Mouse (Mus musculus): ENCODE results near the gene Ndufa8. TPM values are rescaled to one million over a fixed set of nuclear protein-coding genes. Genes with fewer than 3 reads are reported as not detected.

Ndufa8 gene
- polyA plus RNA-seq, 1 experiment from 2014 or later = 308 TPM

DNA sequence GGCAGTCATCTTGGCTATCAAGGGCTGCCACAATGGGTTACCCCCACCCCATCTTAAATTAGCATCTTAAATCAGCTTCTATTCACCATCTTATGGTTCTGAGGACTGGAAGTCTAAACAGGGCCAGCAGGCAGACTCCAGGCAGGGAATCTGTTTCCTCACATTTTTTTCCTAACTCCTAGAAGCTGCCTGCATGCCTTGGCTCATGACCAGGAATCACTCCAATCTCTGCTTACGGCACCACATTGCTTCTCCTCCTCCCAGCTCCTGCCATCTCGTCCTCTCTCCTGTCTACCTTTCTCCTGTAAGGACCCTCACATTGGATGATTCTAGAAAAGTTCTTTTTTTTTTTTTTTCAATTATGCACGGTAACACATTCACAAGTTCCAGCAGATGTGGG is 4.0 kb upstream of the Ndufa8 start:
- ATAC-seq (ENCODE audit: low FRiP score, low TSS enrichment) = no peak
- 75% methylated on average over 3 of the region's 3 CpGs for WGBS
- H3K27ac ChIP-seq (ENCODE audit: low read length) = no peak overlapping the region
- H3K9ac ChIP-seq (replicated peaks; ENCODE audit: low read length) = no peak overlapping the region
- H3K4me2 ChIP-seq (replicated peaks; ENCODE audit: low read depth, low read length) = no peak overlapping the region
- H3K36me3 ChIP-seq (ENCODE audit: insufficient read depth, low read length) = no peaks in the 10 kb centered on the region
- no peaks in the 10 kb centered on the region for H3K27me3 ChIP-seq (ENCODE audit: insufficient read depth, low read length)
- no peak overlapping the region for H3K4me3 ChIP-seq (ENCODE audit: low read length)
- H3K4me1 ChIP-seq (ENCODE audit: insufficient read depth, low read length) = peaks cover 2% of the 10 kb centered on the region
- no peaks in the 10 kb centered on the region for H3K9me3 ChIP-seq (ENCODE audit: low read length)

DNA sequence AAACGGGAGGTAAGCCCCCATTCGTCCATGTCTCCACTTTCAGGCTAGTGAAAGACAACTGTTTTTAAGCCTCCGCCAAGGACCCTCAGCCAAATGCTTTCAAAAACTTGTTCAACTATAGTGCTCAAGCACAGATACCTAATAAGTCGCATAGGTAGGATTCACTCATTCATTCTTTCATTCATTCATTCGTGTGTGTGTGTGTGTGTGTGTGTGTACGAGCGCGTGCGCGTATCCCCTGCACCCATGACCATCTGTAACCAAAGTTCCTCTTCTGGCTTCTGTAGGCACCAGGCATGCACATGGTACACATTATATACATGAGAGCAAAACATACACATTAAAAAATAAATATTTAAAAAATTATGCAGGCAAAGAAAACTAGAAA is 355 bp upstream of the Ndufa8 start:
- Histone ChIP-seq H3K4me3 (ENCODE audit: low read length) (peak overlapping the region; percentile 76), H3K9me3 (ENCODE audit: low read length) (no peaks in the 10 kb centered on the region), H3K9ac (replicated peaks; ENCODE audit: low read length) (peak overlapping the region; percentile 81; the same call in 1 of the 2 replicates), H3K4me1 (ENCODE audit: insufficient read depth, low read length) (peaks cover 9% of the 10 kb centered on the region), H3K36me3 (ENCODE audit: insufficient read depth, low read length) (no peaks in the 10 kb centered on the region), H3K27me3 (ENCODE audit: insufficient read depth, low read length) (no peaks in the 10 kb centered on the region), H3K4me2 (replicated peaks; ENCODE audit: low read depth, low read length) (peak overlapping the region; percentile 64), H3K27ac (ENCODE audit: low read length) (no peak overlapping the region)
- WGBS = 47% methylated on average over 10 of the region's 10 CpGs
- peak; percentile 29; the same call in 1 of the 2 replicates for ATAC-seq (ENCODE audit: low FRiP score, low TSS enrichment)

DNA sequence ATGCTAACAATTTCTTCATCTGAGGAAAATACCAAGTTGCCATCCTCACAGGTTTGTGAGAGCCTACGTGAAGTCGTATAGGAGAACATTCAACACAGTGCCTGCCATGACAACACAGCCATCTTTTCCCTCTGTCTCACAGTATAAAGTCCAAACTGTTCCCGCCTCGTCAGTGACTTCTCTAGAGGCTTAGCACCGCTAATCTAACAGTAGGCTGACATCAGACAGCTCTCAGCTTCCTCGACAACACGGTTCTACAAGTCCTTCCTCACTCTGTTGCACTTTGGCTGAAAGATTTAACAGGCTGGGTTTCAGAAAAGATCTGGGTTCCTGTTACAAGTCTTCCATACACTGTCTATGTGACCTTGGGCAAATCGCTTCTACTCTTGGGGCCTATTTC is 1.0 kb downstream of the Ndufa8 start:
- Histone ChIP-seq H3K4me3 (ENCODE audit: low read length) (peak overlapping the region; percentile 76), H3K9ac (replicated peaks; ENCODE audit: low read length) (peak overlapping the region; percentile 81), H3K9me3 (ENCODE audit: low read length) (no peaks in the 10 kb centered on the region), H3K4me2 (replicated peaks; ENCODE audit: low read depth, low read length) (peak overlapping the region; percentile 64), H3K27ac (ENCODE audit: low read length) (no peak overlapping the region), H3K27me3 (ENCODE audit: insufficient read depth, low read length) (no peaks in the 10 kb centered on the region), H3K36me3 (ENCODE audit: insufficient read depth, low read length) (peaks cover 10% of the 10 kb centered on the region; the same call in 1 of the 2 replicates), H3K4me1 (ENCODE audit: insufficient read depth, low read length) (peaks cover 9% of the 10 kb centered on the region)
- 65% methylated on average over 8 of the region's 8 CpGs for whole genome bisulfite sequencing
- ATAC-seq (ENCODE audit: low FRiP score, low TSS enrichment) = no peak

DNA sequence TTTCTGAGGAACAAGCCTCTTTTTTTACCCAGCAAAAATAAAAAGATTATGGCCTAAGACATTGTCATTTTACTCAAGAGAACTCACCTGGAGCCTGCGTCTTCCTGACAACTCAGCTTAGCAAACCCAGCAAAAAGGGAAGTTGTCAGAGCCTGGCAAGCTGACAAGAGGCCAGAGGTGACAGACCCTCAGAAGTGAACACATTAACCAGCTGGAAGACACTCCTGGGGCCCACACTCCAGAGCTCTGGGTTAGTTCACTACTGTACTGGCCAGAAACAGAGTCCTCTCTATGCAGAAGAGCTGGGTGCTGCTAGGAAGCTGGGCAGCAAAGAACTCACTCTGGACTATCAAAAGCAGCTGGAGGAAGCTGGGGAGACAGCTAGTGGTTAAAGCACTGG is 8.3 kb downstream of the Ndufa8 start:
- Histone ChIP-seq H3K36me3 (ENCODE audit: insufficient read depth, low read length) (peaks cover 43% of the 10 kb centered on the region), H3K4me1 (ENCODE audit: insufficient read depth, low read length) (peaks cover 18% of the 10 kb centered on the region)

DNA sequence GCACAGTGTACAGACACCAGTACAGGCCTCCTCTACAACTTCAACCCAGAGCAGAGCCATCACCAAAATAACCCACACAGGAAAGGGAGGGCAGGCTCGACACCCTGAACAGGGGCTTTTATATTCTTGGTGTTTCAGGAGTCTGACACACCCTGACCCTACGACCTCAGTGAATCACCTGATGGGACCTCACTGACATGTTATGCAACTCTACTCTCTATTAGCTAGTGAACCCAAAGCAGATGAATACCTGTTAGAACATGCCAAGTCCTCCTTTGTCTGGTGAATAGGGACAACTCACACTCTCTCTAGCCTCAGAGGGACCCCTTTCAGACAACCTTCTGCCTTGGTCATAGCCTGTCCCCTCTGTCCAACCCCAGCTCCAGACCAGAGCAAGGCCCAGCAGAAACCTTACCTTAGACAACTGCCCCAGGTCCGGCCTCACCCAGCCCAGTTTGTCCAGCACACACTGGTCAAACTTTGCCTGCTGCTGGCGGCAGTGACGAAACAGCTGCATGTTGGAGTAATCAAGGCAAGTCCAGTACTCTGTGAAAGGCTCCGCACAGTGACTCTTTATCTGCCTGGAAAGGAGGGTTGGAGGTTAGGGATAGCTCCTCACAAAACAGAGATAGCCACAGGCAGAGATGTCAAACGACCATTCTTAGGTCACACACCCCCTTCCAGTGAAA is 9.8 kb downstream of the Ndufa8 start:
- Histone ChIP-seq H3K4me2 (replicated peaks; ENCODE audit: low read depth, low read length) (no peak overlapping the region), H3K9ac (replicated peaks; ENCODE audit: low read length) (no peak overlapping the region), H3K4me1 (ENCODE audit: insufficient read depth, low read length) (peaks cover 24% of the 10 kb centered on the region), H3K27ac (ENCODE audit: low read length) (no peak overlapping the region), H3K4me3 (ENCODE audit: low read length) (no peak overlapping the region), H3K36me3 (ENCODE audit: insufficient read depth, low read length) (peaks cover 46% of the 10 kb centered on the region), H3K9me3 (ENCODE audit: low read length) (no peaks in the 10 kb centered on the region), H3K27me3 (ENCODE audit: insufficient read depth, low read length) (no peaks in the 10 kb centered on the region)
- 88% methylated on average over 7 of the region's 7 CpGs for WGBS
- ATAC-seq (ENCODE audit: low FRiP score, low TSS enrichment) = 0 out of 2 replicates have a peak, but pooled peaks have one; percentile 13

More for the DNA sequence above, 8.3 kb downstream of the Ndufa8 start:
- no peak for ATAC-seq (ENCODE audit: low FRiP score, low TSS enrichment)
- 70% methylated on average over 1 of the region's 1 CpGs for WGBS
- no peaks in the 10 kb centered on the region for H3K9me3 ChIP-seq (ENCODE audit: low read length)
- H3K27me3 ChIP-seq (ENCODE audit: insufficient read depth, low read length) = no peaks in the 10 kb centered on the region
- no peak overlapping the region for H3K27ac ChIP-seq (ENCODE audit: low read length)
- H3K9ac ChIP-seq (replicated peaks; ENCODE audit: low read length) = peak overlapping the region; percentile 4; the same call in 1 of the 2 replicates
- H3K4me2 ChIP-seq (replicated peaks; ENCODE audit: low read depth, low read length) = no peak overlapping the region
- H3K4me3 ChIP-seq (ENCODE audit: low read length) = no peak overlapping the region

DNA sequence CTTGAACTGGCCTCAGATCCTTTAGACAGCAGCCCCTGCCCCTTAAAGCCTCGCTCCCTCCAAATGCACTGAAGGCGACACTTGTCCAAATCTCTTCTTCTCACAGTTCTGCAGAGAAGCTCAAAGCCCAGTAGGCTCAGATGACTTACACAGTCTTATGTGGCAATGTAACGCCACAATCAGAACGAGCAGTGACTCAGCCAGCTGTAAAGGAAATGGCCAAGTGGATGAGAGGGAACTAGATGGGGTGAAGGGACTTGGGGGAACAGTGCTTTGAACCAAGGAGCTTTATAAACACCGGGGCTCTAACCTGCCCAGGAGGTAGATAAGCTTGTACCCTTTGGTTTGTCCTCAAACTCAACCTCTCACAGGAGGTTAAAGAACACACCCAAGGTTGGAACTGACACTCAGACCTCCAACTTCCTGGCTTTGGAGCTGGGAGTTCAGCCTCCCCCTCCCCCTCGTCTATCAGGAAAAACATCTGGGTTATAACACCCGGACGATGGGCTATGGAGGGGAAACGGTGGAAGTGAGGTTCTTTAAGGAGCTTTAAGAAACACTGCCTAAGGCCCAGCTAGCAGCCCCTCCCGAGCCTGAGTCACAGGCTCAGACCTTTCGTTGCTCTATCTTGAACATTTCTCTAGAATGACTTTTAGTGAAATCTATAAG is 13.7 kb downstream of the Ndufa8 start:
- ATAC-seq (ENCODE audit: low FRiP score, low TSS enrichment) = peak; percentile 46; the same call in 1 of the 2 replicates
- Histone ChIP-seq H3K27me3 (ENCODE audit: insufficient read depth, low read length) (no peaks in the 10 kb centered on the region), H3K27ac (ENCODE audit: low read length) (peak overlapping the region; percentile 70)

DNA sequence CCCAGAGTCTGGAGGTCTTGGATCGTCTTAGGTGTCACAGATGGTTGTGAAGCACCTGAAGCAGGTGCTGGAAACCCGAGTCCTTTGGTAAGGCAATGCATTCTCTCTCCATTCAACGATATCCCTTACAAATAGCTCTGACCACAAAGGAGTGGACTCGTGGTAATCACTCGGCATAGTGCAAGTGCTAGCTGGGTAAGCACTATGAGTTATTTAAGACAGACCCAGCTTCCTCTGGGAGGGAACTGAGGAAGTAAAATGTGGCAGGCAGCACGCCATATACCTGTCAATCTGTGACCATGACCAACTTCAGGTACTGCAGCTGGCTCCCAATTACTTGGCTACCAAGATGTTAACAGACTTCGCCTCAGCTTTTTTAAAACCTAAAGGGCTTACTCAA is 14.3 kb downstream of the Ndufa8 start:
- Histone ChIP-seq H3K36me3 (ENCODE audit: insufficient read depth, low read length) (peaks cover 33% of the 10 kb centered on the region), H3K27ac (ENCODE audit: low read length) (0 out of 2 replicates have a peak overlapping the region, but pooled peaks have one; percentile 14), H3K4me1 (ENCODE audit: insufficient read depth, low read length) (peaks cover 23% of the 10 kb centered on the region; the same call in 1 of the 2 replicates), H3K4me2 (replicated peaks; ENCODE audit: low read depth, low read length) (no peak overlapping the region), H3K9me3 (ENCODE audit: low read length) (0 out of 2 replicates have a peak, but pooled peaks cover 4% of the 10 kb centered on the region), H3K9ac (replicated peaks; ENCODE audit: low read length) (no peak overlapping the region), H3K27me3 (ENCODE audit: insufficient read depth, low read length) (no peaks in the 10 kb centered on the region), H3K4me3 (ENCODE audit: low read length) (no peak overlapping the region)
- WGBS = 75% methylated on average over 7 of the region's 7 CpGs
- no peak for ATAC-seq (ENCODE audit: low FRiP score, low TSS enrichment)

More for the DNA sequence above, 13.7 kb downstream of the Ndufa8 start:
- Histone ChIP-seq H3K9me3 (ENCODE audit: low read length) (0 out of 2 replicates have a peak, but pooled peaks cover 4% of the 10 kb centered on the region), H3K9ac (replicated peaks; ENCODE audit: low read length) (no peak overlapping the region), H3K4me2 (replicated peaks; ENCODE audit: low read depth, low read length) (no peak overlapping the region), H3K4me1 (ENCODE audit: insufficient read depth, low read length) (peaks cover 23% of the 10 kb centered on the region; the same call in 1 of the 2 replicates), H3K4me3 (ENCODE audit: low read length) (no peak overlapping the region), H3K36me3 (ENCODE audit: insufficient read depth, low read length) (peaks cover 33% of the 10 kb centered on the region)
- WGBS = 41% methylated on average over 11 of the region's 11 CpGs

DNA sequence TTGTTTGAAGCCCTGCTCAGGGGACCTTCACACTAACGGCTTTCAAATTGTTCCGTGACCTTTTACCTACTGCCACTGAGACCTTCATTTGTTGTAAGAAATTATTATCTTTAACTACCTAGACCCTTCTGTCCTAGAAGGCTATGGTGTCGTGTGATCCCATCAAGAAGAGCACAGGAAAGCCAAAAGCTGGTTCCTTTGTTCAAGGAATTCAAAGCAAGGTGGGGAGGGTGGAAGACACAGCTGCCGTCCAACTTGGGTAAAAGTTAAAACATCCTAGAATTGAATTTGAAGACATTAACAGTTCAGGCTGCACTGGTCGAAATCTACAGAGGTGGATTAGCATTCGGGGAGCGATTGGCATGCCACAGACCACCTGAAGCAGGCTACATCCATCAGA is 15.2 kb downstream of the Ndufa8 start:
- no peak for ATAC-seq (ENCODE audit: low FRiP score, low TSS enrichment)
- Histone ChIP-seq H3K9ac (replicated peaks; ENCODE audit: low read length) (no peak overlapping the region), H3K9me3 (ENCODE audit: low read length) (0 out of 2 replicates have a peak, but pooled peaks cover 4% of the 10 kb centered on the region), H3K27me3 (ENCODE audit: insufficient read depth, low read length) (no peaks in the 10 kb centered on the region), H3K4me3 (ENCODE audit: low read length) (no peak overlapping the region), H3K4me1 (ENCODE audit: insufficient read depth, low read length) (peaks cover 23% of the 10 kb centered on the region; the same call in 1 of the 2 replicates), H3K27ac (ENCODE audit: low read length) (no peak overlapping the region), H3K36me3 (ENCODE audit: insufficient read depth, low read length) (peaks cover 27% of the 10 kb centered on the region), H3K4me2 (replicated peaks; ENCODE audit: low read depth, low read length) (no peak overlapping the region)
- 71% methylated on average over 7 of the region's 7 CpGs for WGBS

DNA sequence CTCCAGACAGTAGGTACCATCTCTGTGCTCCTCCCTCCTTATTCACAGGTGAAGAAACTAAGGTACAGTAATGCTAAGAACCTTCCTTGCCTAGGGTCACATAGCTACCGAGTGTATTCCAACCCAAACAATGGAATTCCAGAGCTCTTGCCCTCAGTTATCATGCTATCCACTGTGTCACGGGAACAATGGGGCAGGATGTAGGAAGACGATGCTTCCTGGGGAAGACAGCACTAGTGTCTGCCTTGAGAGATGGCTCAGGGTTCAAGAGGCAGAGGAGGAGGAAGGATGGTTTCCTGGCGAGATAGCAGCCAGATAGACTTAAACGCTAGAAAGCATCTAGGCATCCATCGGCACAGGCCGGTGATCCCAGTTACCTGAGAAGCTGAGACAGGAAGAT is 16.3 kb downstream of the Ndufa8 start:
- Histone ChIP-seq H3K9ac (replicated peaks; ENCODE audit: low read length) (no peak overlapping the region), H3K9me3 (ENCODE audit: low read length) (0 out of 2 replicates have a peak, but pooled peaks cover 4% of the 10 kb centered on the region)

More for the DNA sequence above, 16.3 kb downstream of the Ndufa8 start:
- H3K27me3 ChIP-seq (ENCODE audit: insufficient read depth, low read length) = no peaks in the 10 kb centered on the region
- H3K4me2 ChIP-seq (replicated peaks; ENCODE audit: low read depth, low read length) = no peak overlapping the region
- H3K4me1 ChIP-seq (ENCODE audit: insufficient read depth, low read length) = peaks cover 23% of the 10 kb centered on the region; the same call in 1 of the 2 replicates
- no peak overlapping the region for H3K4me3 ChIP-seq (ENCODE audit: low read length)
- peaks cover 20% of the 10 kb centered on the region for H3K36me3 ChIP-seq (ENCODE audit: insufficient read depth, low read length)
- 74% methylated on average over 7 of the region's 7 CpGs for WGBS
- no peak overlapping the region for H3K27ac ChIP-seq (ENCODE audit: low read length)
- ATAC-seq (ENCODE audit: low FRiP score, low TSS enrichment) = no peak

Data from kidney, embryonic 16.5 days (tissue).